Mouse (Mus musculus): ENCODE measurements around the gene Olfr1441. TPM values are rescaled to one million over a fixed set of nuclear protein-coding genes. Genes with fewer than 3 reads are reported as not detected.

Olfr1441 gene
- polyA plus RNA-seq, 1 experiment, result not detected

DNA sequence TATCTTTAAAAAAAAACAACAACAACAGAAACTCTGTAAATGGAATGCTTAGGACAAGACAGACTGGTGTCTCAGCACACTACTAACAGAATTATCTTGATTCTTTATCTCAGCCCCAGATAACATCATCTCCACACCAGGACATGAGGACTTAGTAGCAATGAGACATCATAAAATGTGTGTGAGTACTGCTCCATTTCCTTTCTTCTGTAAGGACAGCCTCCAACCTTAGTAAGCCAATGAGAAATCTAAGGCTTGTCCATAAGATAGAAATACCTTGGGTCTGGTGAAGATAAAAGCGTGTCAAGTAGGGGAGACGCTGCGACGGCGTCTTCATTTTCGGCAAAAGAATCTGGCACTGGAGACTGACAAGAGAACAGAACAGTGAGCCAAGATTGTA lies 10.4 kb downstream of the Olfr1441 start, which contains the start of gene Pfpl:
Gene Pfpl, plus strand, starts transcription at position 301 of the 400 bp plus-strand sequence.
- TF ChIP-seq POLR2A (IDR thresholded peaks at IDR 0.05; ENCODE audit: insufficient read depth, low read depth, low read length) (no peak), CTCF (IDR thresholded peaks at IDR 0.05; ENCODE audit: insufficient read depth, low read depth, low read length) (no peak)
- no peak within 1 kb of the TSS for H3K4me3 ChIP-seq (ENCODE audit: insufficient read depth, low read depth, low read length)
- WGBS, result 93% methylated on average over 6 of the region's 6 CpGs

GRCm38 (mm10) chr19:12433033-12433432 lies 15.8 kb downstream of the Olfr1441 start:
- H3K27ac ChIP-seq (ENCODE audit: insufficient read depth, low read depth, low read length), result no peak overlapping the region

More for the DNA sequence above, 10.4 kb downstream of the Olfr1441 start, which contains the start of gene Pfpl:
- H3K4me1 ChIP-seq (ENCODE audit: control insufficient read depth, insufficient read depth, low read length), result no peaks in the 10 kb centered on the region
- H3K27ac ChIP-seq (ENCODE audit: insufficient read depth, low read depth, low read length), result no peak within 1 kb of the TSS

GRCm38 (mm10) chr19:12435011-12435416 lies 17.8 kb downstream of the Olfr1441 start:
- 89% methylated on average over 4 of the region's 4 CpGs for WGBS
- H3K4me3 ChIP-seq (ENCODE audit: insufficient read depth, low read depth, low read length), result no peak overlapping the region
- no peak for TF ChIP-seq CTCF (IDR thresholded peaks at IDR 0.05; ENCODE audit: insufficient read depth, low read depth, low read length)
- TF ChIP-seq POLR2A (IDR thresholded peaks at IDR 0.05; ENCODE audit: insufficient read depth, low read depth, low read length), result no peak
- H3K27ac ChIP-seq (ENCODE audit: insufficient read depth, low read depth, low read length), result no peak overlapping the region
- no peaks in the 10 kb centered on the region for H3K4me1 ChIP-seq (ENCODE audit: control insufficient read depth, insufficient read depth, low read length)

More at GRCm38 (mm10) chr19:12433033-12433432, 15.8 kb downstream of the Olfr1441 start:
- WGBS, result 7% methylated on average over 2 of the region's 2 CpGs
- TF ChIP-seq POLR2A (IDR thresholded peaks at IDR 0.05; ENCODE audit: insufficient read depth, low read depth, low read length), result no peak
- TF ChIP-seq CTCF (IDR thresholded peaks at IDR 0.05; ENCODE audit: insufficient read depth, low read depth, low read length), result no peak
- H3K4me3 ChIP-seq (ENCODE audit: insufficient read depth, low read depth, low read length), result no peak overlapping the region
- H3K4me1 ChIP-seq (ENCODE audit: control insufficient read depth, insufficient read depth, low read length), result no peaks in the 10 kb centered on the region

- no peak for TF ChIP-seq CTCF (IDR thresholded peaks at IDR 0.05; ENCODE audit: insufficient read depth, low read depth, low read length)
These were observed 18.7 kb downstream of the Olfr1441 start for GRCm38 (mm10) chr19:12435750-12436524.

GRCm38 (mm10) chr19:12439581-12439980 lies 22.3 kb downstream of the Olfr1441 start:
- no peak for TF ChIP-seq CTCF (IDR thresholded peaks at IDR 0.05; ENCODE audit: insufficient read depth, low read depth, low read length)
- TF ChIP-seq POLR2A (IDR thresholded peaks at IDR 0.05; ENCODE audit: insufficient read depth, low read depth, low read length), result no peak

More at GRCm38 (mm10) chr19:12435750-12436524, 18.7 kb downstream of the Olfr1441 start:
- no peaks in the 10 kb centered on the region for H3K4me1 ChIP-seq (ENCODE audit: control insufficient read depth, insufficient read depth, low read length)
- no peak overlapping the region for H3K27ac ChIP-seq (ENCODE audit: insufficient read depth, low read depth, low read length)
- no peak overlapping the region for H3K4me3 ChIP-seq (ENCODE audit: insufficient read depth, low read depth, low read length)
- WGBS, result 77% methylated on average over 4 of the region's 4 CpGs

GRCm38 (mm10) chr19:12440103-12440725 lies 23.0 kb downstream of the Olfr1441 start:
- TF ChIP-seq CTCF (IDR thresholded peaks at IDR 0.05; ENCODE audit: insufficient read depth, low read depth, low read length) (no peak), POLR2A (IDR thresholded peaks at IDR 0.05; ENCODE audit: insufficient read depth, low read depth, low read length) (no peak)
- WGBS, result 56% methylated on average over 5 of the region's 5 CpGs
- no peak overlapping the region for H3K4me3 ChIP-seq (ENCODE audit: insufficient read depth, low read depth, low read length)
- H3K27ac ChIP-seq (ENCODE audit: insufficient read depth, low read depth, low read length), result no peak overlapping the region
- H3K4me1 ChIP-seq (ENCODE audit: control insufficient read depth, insufficient read depth, low read length), result no peaks in the 10 kb centered on the region

More at GRCm38 (mm10) chr19:12439581-12439980, 22.3 kb downstream of the Olfr1441 start:
- no peak overlapping the region for H3K27ac ChIP-seq (ENCODE audit: insufficient read depth, low read depth, low read length)
- H3K4me1 ChIP-seq (ENCODE audit: control insufficient read depth, insufficient read depth, low read length), result no peaks in the 10 kb centered on the region
- WGBS, result 43% methylated on average over 1 of the region's 1 CpGs
- no peak overlapping the region for H3K4me3 ChIP-seq (ENCODE audit: insufficient read depth, low read depth, low read length)

GRCm38 (mm10) chr19:12442560-12442959 lies 25.3 kb downstream of the Olfr1441 start:
- TF ChIP-seq CTCF (IDR thresholded peaks at IDR 0.05; ENCODE audit: insufficient read depth, low read depth, low read length) (no peak), POLR2A (IDR thresholded peaks at IDR 0.05; ENCODE audit: insufficient read depth, low read depth, low read length) (no peak)
- H3K27ac ChIP-seq (ENCODE audit: insufficient read depth, low read depth, low read length), result no peak overlapping the region
- 76% methylated on average over 4 of the region's 4 CpGs for WGBS
- H3K4me1 ChIP-seq (ENCODE audit: control insufficient read depth, insufficient read depth, low read length), result no peaks in the 10 kb centered on the region
- no peak overlapping the region for H3K4me3 ChIP-seq (ENCODE audit: insufficient read depth, low read depth, low read length)

DNA sequence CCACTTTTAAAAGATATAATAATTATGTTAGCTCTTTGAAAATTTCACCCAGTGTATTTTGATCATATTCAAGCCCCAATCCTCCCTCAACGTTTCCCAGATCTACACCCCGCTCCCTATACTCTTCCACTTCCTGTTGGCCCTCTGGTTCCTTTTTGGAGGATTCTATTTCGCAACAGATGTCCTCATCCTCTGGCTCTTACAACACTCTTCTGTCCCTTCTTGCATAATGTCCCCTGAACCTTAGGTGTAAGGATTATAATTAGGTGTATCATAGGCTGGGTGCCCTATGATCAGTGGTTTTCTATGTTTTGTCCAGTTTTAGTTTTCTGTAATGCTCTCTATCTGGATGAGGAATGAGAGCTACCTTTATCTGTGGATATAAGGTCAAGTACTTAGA lies 27.8 kb downstream of the Olfr1441 start:
- TF ChIP-seq POLR2A (IDR thresholded peaks at IDR 0.05; ENCODE audit: insufficient read depth, low read depth, low read length) (no peak), CTCF (IDR thresholded peaks at IDR 0.05; ENCODE audit: insufficient read depth, low read depth, low read length) (no peak)
- no peaks in the 10 kb centered on the region for H3K4me1 ChIP-seq (ENCODE audit: control insufficient read depth, insufficient read depth, low read length)
- H3K27ac ChIP-seq (ENCODE audit: insufficient read depth, low read depth, low read length), result no peak overlapping the region
- WGBS, result 85% methylated on average over 3 of the region's 3 CpGs
- H3K4me3 ChIP-seq (ENCODE audit: insufficient read depth, low read depth, low read length), result no peak overlapping the region

Data from olfactory bulb, adult 2 months (tissue).